Mouse (Mus musculus) thymus, adult 2 months (tissue): ENCODE data around the gene Cstf3.

ENCODE experiments used
- CTCF ChIP-seq: fragments of 200-500 bp; IDR thresholded peaks from 2 replicates; pipeline ENCODE4 v1.5.1; 2012; ENCODE audit warnings: mild to moderate bottlenecking, control low read depth, low read length, moderate library complexity, borderline replicate concordance; ENCODE audit not compliant: control insufficient read depth, poor library complexity, insufficient read depth; ENCODE audit errors: extremely low read depth
- POLR2A ChIP-seq: fragments of 200-500 bp; IDR thresholded peaks from 2 replicates; pipeline ENCODE4 v1.6.1; 2012; ENCODE audit warnings: mild to moderate bottlenecking, low read length, control low read depth, moderate library complexity; ENCODE audit not compliant: control insufficient read depth, poor library complexity, insufficient read depth; ENCODE audit errors: extremely low read depth

GRCm38 (mm10) chr2:104688724-104689123, 98.4 kb downstream of the Cstf3 start:
- no peak for TF ChIP-seq CTCF
- no peak for TF ChIP-seq POLR2A
